Mouse (Mus musculus): ENCODE results near the gene Sebox. TPM values are rescaled to one million over a fixed set of nuclear protein-coding genes. Genes with fewer than 3 reads are reported as not detected.

The Sebox gene
- polyA plus RNA-seq, 1 experiment from 2014 or later: 0.12 TPM

DNA sequence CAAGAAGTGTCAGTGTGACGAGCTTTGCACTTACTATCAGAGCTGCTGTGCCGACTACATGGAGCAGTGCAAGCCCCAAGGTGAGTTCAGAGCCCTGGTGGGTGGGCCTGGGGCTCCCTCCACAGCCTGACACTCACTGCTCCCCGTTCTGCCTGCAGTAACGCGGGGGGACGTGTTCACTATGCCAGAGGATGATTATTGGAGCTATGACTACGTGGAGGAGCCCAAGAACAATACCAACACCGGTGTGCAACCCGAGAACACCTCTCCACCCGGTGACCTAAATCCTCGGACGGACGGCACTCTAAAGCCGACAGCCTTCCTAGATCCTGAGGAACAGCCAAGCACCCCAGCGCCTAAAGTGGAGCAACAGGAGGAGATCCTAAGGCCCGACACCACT lies 3.7 kb upstream of the Sebox start:
- WGBS (ENCODE audit: insufficient replicate concordance): 36% methylated on average over 16 of the region's 16 CpGs

DNA sequence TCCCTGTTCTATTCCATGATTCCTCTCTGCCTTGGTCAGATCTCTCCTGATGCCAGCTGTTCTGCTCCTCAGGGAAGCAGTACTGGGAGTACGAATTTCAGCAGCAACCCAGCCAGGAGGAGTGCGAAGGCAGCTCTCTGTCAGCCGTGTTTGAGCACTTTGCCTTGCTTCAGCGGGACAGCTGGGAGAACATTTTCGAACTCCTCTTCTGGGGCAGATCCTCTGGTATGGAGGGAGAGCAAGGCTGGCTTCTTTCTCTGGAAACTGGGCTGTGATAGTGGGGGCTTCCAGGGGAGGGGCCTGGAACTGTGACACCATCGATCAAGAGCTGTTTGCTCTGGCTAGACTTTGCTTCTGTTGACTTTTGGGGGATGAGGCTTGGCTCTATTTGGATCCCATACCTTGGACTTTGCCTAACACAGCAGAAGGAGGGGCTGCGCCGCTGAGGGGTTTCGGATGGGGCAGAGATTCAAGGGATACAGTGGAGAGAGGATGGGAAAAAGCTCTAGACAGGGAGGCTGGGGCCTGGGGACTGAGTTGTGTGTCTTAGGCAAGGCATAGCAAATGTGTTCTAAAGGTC lies 2.5 kb upstream of the Sebox start:
- WGBS (ENCODE audit: insufficient replicate concordance): 57% methylated on average over 9 of the region's 9 CpGs
- H3K27ac ChIP-seq: peak overlapping the region; percentile 64; the same call in 1 of the 2 replicates
- H3K4me1 ChIP-seq: peaks cover 17% of the 10 kb centered on the region
- H3K36me3 ChIP-seq: peaks cover 8% of the 10 kb centered on the region
- peak overlapping the region; percentile 40 for H3K4me3 ChIP-seq
- H3K27me3 ChIP-seq (replicated peaks): peaks cover 64% of the 10 kb centered on the region
- peak; percentile 30 for ATAC-seq
- 0 out of 2 replicates have a peak overlapping the region, but pooled peaks have one; percentile 15 for H3K9ac ChIP-seq
- H3K4me2 ChIP-seq: peak overlapping the region; percentile 76
- no peaks in the 10 kb centered on the region for H3K9me3 ChIP-seq (replicated peaks)

More for the DNA sequence above, 3.7 kb upstream of the Sebox start:
- Histone ChIP-seq H3K27me3 (replicated peaks) (peaks cover 76% of the 10 kb centered on the region), H3K27ac (peak overlapping the region; percentile 64), H3K9ac (peak overlapping the region; percentile 37), H3K9me3 (replicated peaks) (no peaks in the 10 kb centered on the region), H3K36me3 (no peaks in the 10 kb centered on the region), H3K4me1 (peaks cover 17% of the 10 kb centered on the region), H3K4me2 (peak overlapping the region; percentile 76), H3K4me3 (peak overlapping the region; percentile 40)
- no peak for ATAC-seq

DNA sequence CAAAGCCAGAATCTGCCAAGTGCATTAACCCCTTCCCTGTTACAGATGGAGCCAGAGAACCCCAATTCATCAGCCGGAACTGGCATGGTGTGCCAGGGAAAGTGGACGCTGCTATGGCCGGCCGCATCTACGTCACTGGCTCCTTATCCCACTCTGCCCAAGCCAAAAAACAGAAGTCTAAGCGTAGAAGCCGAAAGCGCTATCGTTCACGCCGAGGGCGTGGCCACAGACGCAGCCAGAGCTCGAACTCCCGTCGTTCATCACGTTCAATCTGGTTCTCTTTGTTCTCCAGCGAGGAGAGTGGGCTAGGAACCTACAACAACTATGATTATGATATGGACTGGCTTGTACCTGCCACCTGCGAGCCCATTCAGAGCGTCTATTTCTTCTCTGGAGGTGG lies 1.7 kb upstream of the Sebox start:
- peaks cover 17% of the 10 kb centered on the region for H3K4me1 ChIP-seq
- 64% methylated on average over 20 of the region's 20 CpGs for WGBS (ENCODE audit: insufficient replicate concordance)
- no peak overlapping the region for H3K9ac ChIP-seq
- H3K27me3 ChIP-seq (replicated peaks): peaks cover 56% of the 10 kb centered on the region
- H3K9me3 ChIP-seq (replicated peaks): no peaks in the 10 kb centered on the region
- H3K36me3 ChIP-seq: peaks cover 16% of the 10 kb centered on the region
- ATAC-seq: no peak
- H3K4me3 ChIP-seq: no peak overlapping the region
- no peak overlapping the region for H3K27ac ChIP-seq
- H3K4me2 ChIP-seq: peak overlapping the region; percentile 22; the same call in 1 of the 2 replicates

GRCm38 (mm10) chr11:78505430-78505829 lies 2.2 kb downstream of the Sebox start:
- H3K27ac ChIP-seq: no peak overlapping the region
- H3K27me3 ChIP-seq (replicated peaks): peaks cover 17% of the 10 kb centered on the region
- ATAC-seq: no peak
- H3K4me1 ChIP-seq: no peaks in the 10 kb centered on the region
- H3K4me3 ChIP-seq: no peak overlapping the region
- 61% methylated on average over 3 of the region's 3 CpGs for WGBS (ENCODE audit: insufficient replicate concordance)
- H3K36me3 ChIP-seq: peaks cover 53% of the 10 kb centered on the region
- H3K4me2 ChIP-seq: no peak overlapping the region
- no peak overlapping the region for H3K9ac ChIP-seq
- H3K9me3 ChIP-seq (replicated peaks): no peaks in the 10 kb centered on the region

DNA sequence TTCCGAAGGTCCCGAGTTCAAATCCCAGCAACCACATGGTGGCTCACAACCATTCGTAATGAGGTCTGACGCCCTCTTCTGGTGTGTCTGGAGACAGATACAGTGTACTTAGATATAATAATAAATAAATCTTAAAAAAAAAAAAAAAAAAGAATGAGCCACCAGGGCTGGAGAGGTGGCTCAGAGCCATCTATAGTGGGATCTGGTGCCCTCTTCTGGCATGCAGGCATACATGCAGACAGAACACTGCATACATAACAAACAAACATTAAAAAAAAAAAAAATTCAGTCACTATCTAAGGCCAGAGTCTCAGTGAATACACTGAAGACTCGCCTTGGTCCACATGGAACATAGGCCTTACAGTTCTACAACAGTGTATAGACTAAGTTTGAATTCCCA lies 5.9 kb downstream of the Sebox start:
- H3K27ac ChIP-seq: no peak overlapping the region
- no peak for ATAC-seq
- no peak overlapping the region for H3K9ac ChIP-seq
- no peaks in the 10 kb centered on the region for H3K9me3 ChIP-seq (replicated peaks)
- WGBS (ENCODE audit: insufficient replicate concordance): 73% methylated on average over 5 of the region's 5 CpGs
- no peak overlapping the region for H3K4me2 ChIP-seq
- H3K36me3 ChIP-seq: peaks cover 58% of the 10 kb centered on the region
- H3K27me3 ChIP-seq (replicated peaks): no peaks in the 10 kb centered on the region
- H3K4me3 ChIP-seq: no peak overlapping the region
- peaks cover 25% of the 10 kb centered on the region for H3K4me1 ChIP-seq

DNA sequence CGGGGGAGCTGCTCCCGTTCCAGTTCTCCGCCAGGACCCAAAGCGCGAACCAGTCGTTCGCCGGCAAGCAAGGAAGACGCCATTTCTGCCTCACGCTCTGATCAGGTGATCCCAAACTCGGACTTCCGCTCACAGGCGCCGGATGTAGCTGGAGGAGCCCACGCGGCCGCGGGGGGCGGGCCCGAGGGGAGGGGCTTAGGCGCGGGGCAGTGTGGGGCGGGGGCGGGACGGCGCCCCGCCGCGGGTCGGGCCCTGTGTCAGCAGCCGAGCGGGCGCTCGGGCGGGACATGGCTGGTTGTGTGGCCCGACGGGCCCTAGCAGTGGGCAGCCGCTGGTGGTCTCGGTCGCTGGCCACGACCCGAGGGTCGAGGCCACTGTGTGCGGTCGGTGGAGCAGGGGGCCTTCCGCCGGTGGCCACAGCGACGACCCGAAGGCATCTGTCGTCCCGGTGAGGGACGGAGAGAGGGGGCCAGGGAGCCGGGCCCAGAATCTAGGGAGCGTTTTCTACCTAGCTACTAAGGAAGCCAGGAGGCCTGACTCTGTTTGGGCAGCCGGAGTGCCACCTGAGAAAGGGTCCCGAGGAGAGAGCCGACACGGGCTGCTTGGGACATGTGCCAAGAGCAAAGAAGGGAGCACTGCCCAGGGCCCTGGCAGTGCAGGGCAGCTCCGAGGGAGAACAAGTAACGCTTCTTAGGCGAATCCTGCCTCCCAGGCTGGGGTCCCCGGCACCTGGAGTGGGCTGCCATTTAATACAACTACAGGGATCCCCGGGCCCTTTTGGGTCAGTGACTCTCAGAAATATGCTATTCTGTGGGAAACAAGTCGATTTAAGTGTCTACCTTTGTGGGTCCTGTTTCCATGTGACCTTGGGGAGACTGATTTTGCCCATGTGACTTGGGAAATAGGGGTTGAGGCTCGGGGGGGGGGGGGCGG lies 9.0 kb downstream of the Sebox start, which contains the start of the genes Tmem199 and Poldip2:
TSS of gene Tmem199 (minus strand) at position 148 of the 933 bp plus-strand sequence.
TSS of gene Poldip2 (plus strand) at position 169 of the 933 bp plus-strand sequence.
- Histone ChIP-seq H3K9me3 (replicated peaks) (no peaks in the 10 kb centered on the region), H3K27ac (peak within 1 kb of the TSS; percentile 84), H3K36me3 (peaks cover 62% of the 10 kb centered on the region), H3K4me3 (peak within 1 kb of the TSS; percentile 86), H3K4me2 (peak within 1 kb of the TSS; percentile 92), H3K9ac (peak within 1 kb of the TSS; percentile 95), H3K4me1 (peaks cover 25% of the 10 kb centered on the region), H3K27me3 (replicated peaks) (no peaks in the 10 kb centered on the region)
- under 1% methylated on average over 67 of the region's 67 CpGs for WGBS (ENCODE audit: insufficient replicate concordance)
- peak; percentile 95 for ATAC-seq

GRCm38 (mm10) chr11:78513106-78513790 lies 10.0 kb downstream of the Sebox start:
- 63% methylated on average over 3 of the region's 3 CpGs for WGBS (ENCODE audit: insufficient replicate concordance)
- H3K27me3 ChIP-seq (replicated peaks): no peaks in the 10 kb centered on the region
- H3K27ac ChIP-seq: 0 out of 2 replicates have a peak overlapping the region, but pooled peaks have one; percentile 84
- peaks cover 25% of the 10 kb centered on the region for H3K4me1 ChIP-seq
- no peak for ATAC-seq
- peak overlapping the region; percentile 92 for H3K4me2 ChIP-seq
- H3K4me3 ChIP-seq: peak overlapping the region; percentile 86
- peaks cover 62% of the 10 kb centered on the region for H3K36me3 ChIP-seq
- peak overlapping the region; percentile 95 for H3K9ac ChIP-seq
- H3K9me3 ChIP-seq (replicated peaks): no peaks in the 10 kb centered on the region

- peaks cover 67% of the 10 kb centered on the region for H3K36me3 ChIP-seq
Measured at GRCm38 (mm10) chr11:78515549-78516325, 12.5 kb downstream of the Sebox start.

DNA sequence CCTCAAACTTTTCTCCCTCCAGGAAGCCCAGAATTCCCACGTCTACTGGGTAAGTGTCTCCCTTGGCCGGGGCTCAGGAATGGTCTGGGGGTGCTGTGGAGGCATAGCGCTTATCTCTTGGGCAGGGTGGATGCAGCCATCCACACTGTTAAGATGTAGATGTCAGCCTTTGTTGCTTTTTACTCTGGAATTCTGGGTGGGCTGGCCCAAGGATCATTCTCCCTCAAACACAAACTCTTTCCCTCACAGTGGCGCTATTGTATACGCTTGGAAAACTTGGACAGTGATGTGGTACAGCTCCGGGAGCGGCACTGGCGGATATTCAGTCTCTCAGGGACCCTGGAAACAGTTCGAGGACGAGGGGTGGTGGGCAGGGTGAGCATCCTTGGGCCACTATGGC lies 15.7 kb downstream of the Sebox start:
- no peak for ATAC-seq
- H3K27me3 ChIP-seq (replicated peaks): no peaks in the 10 kb centered on the region
- H3K4me3 ChIP-seq: no peak overlapping the region
- H3K36me3 ChIP-seq: peaks cover 95% of the 10 kb centered on the region
- WGBS (ENCODE audit: insufficient replicate concordance): 86% methylated on average over 10 of the region's 10 CpGs
- no peak overlapping the region for H3K27ac ChIP-seq
- no peak overlapping the region for H3K9ac ChIP-seq
- H3K4me1 ChIP-seq: no peaks in the 10 kb centered on the region
- no peaks in the 10 kb centered on the region for H3K9me3 ChIP-seq (replicated peaks)
- no peak overlapping the region for H3K4me2 ChIP-seq

More at GRCm38 (mm10) chr11:78515549-78516325, 12.5 kb downstream of the Sebox start:
- Histone ChIP-seq H3K9ac (no peak overlapping the region), H3K9me3 (replicated peaks) (no peaks in the 10 kb centered on the region), H3K27ac (no peak overlapping the region), H3K4me1 (peaks cover 24% of the 10 kb centered on the region), H3K27me3 (replicated peaks) (no peaks in the 10 kb centered on the region), H3K4me2 (no peak overlapping the region), H3K4me3 (no peak overlapping the region)
- ATAC-seq: no peak
- WGBS (ENCODE audit: insufficient replicate concordance): 44% methylated on average over 2 of the region's 2 CpGs

DNA sequence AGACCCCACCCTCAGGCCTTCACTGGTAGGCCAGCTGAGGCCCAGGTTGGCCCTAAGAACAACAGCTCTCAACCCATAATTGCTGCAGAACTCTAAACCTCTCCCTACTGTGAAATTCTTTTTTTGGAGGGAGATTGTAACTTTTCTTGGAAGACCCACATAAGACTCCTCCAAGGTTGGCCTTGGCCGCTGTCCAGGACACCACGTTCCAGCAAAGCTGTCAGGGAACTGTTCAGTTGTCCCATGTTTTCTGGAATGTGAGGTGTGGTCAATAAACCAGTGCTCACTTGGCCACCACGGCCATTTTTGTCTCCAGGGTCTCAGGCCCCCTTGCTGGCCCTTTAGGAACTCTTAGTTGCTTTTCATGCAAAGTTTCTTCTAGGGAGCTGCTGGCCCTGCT lies 18.6 kb downstream of the Sebox start:
- Histone ChIP-seq H3K9me3 (replicated peaks) (no peaks in the 10 kb centered on the region), H3K4me3 (no peak overlapping the region), H3K9ac (no peak overlapping the region), H3K27me3 (replicated peaks) (no peaks in the 10 kb centered on the region), H3K36me3 (peaks cover 90% of the 10 kb centered on the region), H3K27ac (no peak overlapping the region), H3K4me1 (no peaks in the 10 kb centered on the region), H3K4me2 (no peak overlapping the region)
- WGBS (ENCODE audit: insufficient replicate concordance): 81% methylated on average over 3 of the region's 3 CpGs
- ATAC-seq: no peak

GRCm38 (mm10) chr11:78522481-78522997 lies 19.3 kb downstream of the Sebox start:
- no peak overlapping the region for H3K4me2 ChIP-seq
- no peak overlapping the region for H3K9ac ChIP-seq
- H3K9me3 ChIP-seq (replicated peaks): no peaks in the 10 kb centered on the region
- H3K27ac ChIP-seq: no peak overlapping the region
- H3K4me1 ChIP-seq: no peaks in the 10 kb centered on the region
- ATAC-seq: no peak
- WGBS (ENCODE audit: insufficient replicate concordance): 86% methylated on average over 1 of the region's 1 CpGs
- peaks cover 93% of the 10 kb centered on the region for H3K36me3 ChIP-seq
- no peak overlapping the region for H3K4me3 ChIP-seq
- H3K27me3 ChIP-seq (replicated peaks): no peaks in the 10 kb centered on the region

Data from liver, embryonic 12.5 days (tissue).